Mouse (Mus musculus) cerebellum, postnatal 36 days (tissue): ENCODE measurements around the gene Supt20.
"Not testable (repeated sequence)": the region's sequence is repeated elsewhere in the genome, so short reads cannot be mapped to it uniquely, and the experiment has no call there.

Experiments
- DNase-seq, 2 experiments: peaks; one replicate each; pipeline ENCODE4 v3.0.0; 2021 to 2022; ENCODE audit warnings: mixed read lengths in 2 of 2

The Supt20 gene

DNA sequence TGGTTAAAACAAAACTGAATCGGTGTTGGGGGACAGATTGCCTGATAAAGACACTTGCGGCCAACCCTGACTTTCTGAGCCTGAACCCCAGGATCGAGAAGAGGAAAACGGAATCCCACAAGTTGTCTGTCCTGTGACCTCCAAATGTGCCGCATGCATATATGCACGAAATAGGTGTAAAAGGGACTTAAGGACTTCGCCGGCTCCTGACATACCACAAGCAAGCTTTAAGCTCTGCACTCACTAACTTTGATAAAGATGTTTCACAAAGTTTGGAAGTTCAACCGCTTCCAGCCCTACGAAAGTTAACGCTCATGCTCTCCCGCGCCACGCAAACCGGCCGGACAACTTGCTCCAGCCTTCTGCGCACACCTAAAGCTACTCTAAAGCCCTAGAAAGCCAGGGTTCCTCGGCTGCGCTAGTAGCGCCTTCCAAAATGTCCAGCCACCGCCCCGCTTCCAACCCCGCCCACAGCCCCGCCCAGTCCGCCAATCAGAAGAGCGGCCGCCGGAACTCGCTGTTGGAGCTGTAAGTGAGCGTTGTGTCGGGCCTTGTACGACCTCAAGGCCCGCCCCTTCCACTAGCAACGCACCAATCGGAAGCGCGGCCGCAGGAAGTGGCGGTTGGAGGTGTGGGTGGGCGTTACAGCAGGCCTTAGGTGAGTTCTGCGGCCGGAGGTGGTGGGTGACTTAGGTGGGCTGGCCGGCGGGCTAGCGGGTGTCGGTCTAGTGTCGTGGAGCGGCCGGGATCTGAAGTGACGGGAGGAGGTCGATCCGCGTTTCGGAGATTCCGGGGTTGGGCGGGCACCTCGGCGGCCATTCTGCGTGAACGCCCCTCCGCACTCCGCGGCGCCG lies at the start of gene Supt20:
Gene Supt20, plus strand, starts transcription at position 606 of the 854 bp plus-strand sequence.
- DNase-seq: peak; percentile 89 to 92

DNA sequence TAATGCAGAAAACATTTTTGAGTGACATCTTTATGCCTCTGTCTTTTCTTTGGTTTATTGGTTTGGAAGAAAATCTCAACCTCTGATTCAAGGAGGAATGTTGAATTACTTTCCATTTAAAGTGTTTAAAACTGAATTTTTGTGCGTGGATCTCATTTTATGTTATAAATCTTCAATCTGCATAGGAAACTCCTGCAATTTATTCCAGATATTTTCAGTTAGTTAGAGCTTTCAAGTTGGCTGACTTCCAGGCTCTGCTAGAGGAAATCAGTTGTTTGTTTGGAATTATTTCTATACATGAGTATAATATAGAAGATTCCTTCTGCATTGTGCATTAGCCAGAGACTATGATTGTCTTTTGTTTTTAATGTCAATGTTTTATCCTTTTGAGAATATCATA lies 49.8 kb upstream of the Supt20 start:
- no peak for DNase-seq

DNA sequence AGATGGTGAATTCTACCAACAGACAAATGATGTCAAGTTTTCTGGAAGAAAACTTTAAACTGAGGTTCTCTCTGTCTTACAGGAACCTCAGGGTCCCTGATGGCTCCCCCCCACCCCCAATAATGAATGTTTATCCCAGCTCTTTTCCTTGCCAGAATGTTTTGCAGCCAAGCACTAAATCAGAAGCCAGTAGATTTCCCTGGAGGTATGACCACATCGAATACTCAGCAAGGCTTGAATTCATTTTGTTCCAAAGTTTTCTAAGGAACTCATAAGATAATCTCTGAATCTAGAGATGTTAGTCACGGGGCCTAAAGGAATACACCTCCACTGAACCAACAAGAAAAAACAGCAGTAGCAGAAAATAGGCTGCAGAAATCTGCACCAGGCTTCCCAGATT lies 45.0 kb upstream of the Supt20 start:
- no peak for DNase-seq

DNA sequence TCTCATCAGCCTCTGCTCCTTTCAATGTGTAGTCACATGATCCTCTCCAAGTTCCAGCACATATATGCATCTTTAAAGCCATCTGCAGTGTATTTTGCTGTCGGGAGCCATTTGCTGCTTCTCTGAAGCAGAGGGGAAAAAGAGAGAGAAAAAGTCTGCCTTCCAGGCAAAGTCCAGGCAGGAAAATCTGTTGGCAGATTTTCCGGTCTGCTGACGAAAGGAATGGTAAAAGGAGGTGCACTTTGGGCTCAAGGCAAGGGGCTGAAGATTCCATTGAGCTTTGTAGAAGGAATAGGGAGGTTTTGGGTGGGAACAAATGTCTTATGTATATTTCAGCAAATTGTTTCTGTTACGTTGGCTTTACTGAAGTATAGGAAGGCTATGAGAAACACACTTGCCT lies 41.0 kb upstream of the Supt20 start:
- DNase-seq: no peak

DNA sequence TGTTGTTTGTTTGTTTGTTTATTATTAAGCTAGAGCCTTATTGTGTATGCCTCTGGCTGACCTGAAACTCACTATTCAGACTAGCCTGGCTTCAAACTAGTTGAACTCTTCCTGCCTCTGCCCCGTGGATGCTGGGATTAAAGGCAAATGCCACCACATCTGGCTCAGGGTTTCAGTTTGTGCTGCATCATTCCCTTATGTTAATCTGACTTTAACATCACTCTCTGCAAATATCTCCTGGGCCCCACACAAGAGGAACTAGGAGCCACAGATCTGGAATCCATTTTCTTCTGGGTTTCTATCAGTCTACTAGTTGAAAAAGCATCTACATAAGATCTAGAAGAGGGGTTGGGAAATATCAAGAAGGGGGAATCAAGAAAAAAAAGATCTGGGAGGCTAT lies 38.4 kb upstream of the Supt20 start:
- no peak for DNase-seq

DNA sequence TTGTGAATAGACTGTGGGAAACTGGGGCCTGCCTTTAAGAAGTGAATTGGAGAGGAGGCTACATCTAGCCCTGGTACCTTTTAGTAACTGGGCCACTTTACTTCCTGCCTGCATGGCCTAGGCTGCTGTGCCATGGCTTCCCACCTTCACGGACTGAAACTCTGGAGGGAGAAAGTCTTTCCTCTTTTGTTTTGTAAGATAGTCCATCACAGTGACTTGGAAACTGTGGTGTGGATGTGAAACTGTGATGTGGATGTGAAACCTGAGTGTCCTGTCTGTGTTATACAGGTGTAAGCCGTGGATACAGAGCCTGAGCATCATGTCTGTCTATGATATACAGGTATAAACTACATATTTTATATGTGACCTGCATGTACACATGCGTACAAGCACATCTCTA lies 35.5 kb upstream of the Supt20 start:
- no peak for DNase-seq

DNA sequence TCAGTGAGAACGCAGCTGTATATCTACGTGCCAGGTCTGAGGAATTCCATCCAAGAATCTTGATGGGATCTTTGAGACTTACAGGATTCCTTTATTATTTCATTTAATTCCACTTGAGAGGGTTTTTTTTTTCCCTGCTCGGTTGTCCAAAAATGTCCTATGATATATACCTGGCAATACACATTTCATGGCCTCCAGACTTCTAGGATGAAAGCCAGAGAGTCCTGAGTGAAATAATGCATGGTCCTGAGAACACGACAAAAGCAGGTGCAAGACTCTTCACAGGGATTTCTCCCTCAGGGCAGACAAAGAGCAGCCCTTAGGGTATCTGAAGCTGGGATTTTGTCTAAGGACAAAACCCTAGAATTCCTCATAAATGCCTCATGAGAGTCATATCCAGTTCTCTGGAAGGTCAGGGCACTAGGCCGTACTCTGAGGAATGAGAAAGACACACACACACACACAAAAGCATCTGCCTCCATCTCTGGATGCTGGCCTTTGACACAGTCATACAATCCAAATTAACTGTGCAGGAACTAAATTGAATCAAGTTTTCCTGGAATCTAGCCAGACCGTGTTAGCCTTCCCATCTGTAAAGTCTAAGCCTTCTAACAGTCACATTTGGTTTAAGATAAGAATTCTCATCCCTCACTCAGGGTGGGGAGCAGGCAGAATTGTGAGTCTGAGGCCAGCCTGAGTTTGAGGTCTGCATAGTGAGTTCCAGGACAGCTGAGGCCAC lies 34.5 kb upstream of the Supt20 start:
- DNase-seq: no peak

DNA sequence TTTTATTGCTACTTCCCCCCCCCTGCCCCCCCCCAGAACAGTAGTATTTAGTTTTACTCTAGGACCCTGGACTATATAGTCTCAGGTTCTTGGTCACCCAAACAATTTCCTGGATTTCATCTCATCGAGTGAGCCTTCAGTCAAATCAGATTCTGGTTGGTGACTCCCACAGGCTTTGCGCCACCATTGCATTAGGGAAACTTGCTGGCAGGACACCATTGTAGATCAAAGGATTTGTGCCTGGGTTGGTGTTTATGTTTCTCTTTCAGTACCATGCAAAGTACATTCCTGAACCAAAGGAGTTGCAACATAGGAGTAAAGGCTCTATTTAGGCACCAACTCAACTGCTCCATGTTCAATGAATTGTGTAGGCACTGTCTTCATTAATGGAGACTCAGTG lies 32.9 kb upstream of the Supt20 start:
- no peak for DNase-seq

DNA sequence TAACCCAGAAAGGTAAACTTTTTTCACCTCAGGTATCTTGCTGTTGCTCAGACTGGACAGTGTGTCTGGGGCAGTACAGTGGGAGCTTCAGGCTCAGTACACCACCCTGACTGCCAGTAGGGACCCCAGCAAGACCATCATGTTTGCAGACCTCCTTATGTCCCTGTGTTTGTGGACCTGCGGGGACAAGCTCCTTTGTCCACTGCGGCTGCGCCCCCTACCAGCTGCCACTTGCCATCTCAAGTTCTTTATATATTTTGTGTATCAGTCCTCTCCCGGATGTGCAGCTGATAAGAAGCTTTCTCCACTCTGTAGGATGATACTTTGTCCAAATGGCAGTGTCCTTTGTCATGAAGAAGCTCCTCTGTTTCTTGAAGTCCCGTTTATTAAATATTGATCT lies 30.2 kb upstream of the Supt20 start:
- DNase-seq: no peak

DNA sequence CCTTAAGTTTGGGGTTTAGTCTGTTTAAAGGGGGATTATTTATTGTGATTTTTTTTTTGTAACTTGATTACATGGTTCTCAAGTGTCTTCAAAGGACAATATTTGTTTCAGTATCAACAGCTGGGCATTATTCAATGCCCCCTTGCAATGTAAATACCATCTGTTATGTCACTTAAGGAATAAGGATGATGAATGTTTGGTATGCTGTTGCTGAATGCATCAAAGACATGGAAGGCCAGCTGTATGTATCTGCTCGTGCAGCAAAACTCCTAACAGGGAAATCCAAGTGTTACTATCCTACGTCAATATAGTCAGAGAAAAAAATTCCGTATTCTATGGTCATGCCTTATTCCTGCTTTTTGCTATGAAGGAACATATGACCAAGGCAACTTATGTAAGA lies 24.5 kb upstream of the Supt20 start:
- DNase-seq: no peak

DNA sequence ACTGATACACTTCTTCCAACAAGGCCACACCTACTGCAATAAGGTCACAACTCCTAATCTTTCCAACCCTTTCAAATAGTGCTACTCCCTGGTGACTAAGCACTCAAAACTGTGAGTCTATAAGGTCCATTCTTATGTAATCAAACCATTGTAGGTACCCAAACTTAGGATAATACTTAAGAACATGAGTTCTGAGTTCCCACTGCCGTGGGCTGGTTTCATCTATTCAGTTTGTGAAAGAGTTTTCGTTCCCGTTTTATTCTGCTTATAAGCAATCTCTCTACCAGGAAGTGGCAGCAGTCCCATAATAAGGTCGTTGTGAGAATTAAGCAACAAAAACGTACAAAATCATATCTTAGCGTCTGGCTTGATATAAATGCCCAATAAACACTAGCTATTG lies 23.9 kb upstream of the Supt20 start:
- no peak for DNase-seq

DNA sequence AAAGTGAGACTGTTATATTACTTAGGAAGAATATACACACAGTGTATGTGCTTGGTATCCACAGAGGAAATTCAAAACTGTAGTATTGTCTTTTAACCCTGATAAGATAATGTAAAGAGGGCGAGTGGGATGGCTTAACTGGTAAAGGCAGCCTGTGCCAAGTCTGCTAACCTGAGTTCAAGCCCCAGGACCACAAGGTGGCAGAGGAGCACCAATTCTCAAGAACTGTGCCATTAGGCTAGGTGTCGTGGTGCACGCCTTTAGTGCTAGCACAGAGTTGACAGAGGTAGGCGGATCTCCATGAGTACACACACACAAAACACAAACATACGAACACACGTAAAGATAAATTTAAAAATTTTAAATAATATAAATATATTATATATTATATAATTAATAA lies 23.0 kb upstream of the Supt20 start:
- DNase-seq: no peak

DNA sequence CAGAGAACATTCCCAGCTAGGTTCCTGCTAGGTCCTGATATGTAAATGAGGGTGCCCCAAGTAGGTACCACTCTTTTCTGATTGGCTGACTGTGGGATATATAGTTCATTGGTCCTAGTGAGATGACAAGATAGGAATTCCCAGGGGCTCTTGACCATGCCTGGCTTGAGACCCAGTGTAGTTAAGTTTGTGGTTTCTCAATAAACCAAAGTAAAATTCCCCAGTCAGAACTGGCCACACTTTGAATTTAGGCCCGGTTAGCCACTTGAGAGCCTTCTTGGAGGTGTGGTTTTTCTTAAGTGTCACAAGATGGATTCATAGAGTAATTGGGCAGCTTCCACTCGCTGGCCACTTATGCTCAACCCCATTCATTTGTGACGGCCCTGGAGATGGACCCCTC lies 20.5 kb upstream of the Supt20 start:
- no peak for DNase-seq

DNA sequence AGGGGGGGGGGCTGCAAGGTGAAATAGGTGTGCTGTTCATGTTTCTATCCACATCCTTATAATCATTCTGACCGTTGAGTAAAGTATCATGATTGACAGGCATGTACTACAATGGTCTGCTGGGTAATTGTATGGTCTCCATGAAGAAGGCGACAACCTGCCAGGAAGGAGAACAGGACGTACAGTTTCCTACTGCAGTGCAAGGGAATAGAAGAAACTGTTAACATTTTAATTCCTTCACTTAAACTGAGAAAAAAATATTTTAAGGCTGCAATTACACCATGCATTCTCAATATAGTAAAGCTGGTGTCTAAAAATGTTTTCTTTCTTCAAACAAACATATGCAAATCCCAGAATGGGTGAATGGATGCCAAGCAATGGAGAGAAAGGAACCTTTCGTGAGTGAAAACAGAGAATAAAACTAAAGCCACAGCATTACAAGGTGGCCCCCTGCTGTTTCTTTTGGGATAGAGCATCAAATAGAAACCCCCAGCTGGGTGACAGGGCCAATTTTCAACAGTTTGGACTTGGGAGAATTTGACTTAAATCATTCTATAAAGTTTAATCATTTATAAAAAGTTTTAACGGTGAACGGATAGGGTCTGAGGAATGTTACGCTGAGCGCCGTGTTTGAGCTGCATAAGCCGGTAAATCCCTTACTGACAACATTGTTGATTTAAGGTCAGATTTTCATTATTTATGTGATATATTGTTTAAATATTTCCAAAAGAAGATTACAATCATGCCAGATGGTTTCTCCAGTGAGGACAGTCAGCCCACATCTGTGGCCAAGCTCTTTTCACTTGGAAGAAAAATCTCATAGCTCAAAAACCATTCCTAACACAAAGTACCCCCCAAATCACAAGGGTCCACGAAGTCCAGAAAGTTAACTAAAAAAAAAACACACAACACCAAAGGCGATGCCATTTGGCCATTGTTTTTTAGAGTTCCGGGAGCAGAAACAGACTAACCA lies 19.8 kb upstream of the Supt20 start:
- DNase-seq: no peak

DNA sequence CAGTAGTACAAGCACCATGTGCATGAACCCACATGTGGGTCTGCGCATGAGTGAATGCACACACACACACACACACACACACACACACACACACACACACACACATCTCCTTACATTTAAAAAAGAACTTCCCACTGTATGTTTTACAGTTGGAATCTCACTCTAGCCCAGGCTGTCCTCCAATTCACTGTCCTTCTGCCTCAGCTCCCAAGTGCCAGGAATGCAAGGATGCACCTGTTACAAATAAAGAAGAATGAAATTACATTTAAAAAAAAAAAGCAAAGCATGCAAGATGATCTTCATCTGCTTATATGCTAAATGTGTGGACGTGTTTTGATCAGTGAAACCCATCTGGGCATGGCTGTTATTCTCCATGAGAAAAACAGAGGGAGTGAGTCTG lies 15.8 kb upstream of the Supt20 start:
- no peak for DNase-seq

DNA sequence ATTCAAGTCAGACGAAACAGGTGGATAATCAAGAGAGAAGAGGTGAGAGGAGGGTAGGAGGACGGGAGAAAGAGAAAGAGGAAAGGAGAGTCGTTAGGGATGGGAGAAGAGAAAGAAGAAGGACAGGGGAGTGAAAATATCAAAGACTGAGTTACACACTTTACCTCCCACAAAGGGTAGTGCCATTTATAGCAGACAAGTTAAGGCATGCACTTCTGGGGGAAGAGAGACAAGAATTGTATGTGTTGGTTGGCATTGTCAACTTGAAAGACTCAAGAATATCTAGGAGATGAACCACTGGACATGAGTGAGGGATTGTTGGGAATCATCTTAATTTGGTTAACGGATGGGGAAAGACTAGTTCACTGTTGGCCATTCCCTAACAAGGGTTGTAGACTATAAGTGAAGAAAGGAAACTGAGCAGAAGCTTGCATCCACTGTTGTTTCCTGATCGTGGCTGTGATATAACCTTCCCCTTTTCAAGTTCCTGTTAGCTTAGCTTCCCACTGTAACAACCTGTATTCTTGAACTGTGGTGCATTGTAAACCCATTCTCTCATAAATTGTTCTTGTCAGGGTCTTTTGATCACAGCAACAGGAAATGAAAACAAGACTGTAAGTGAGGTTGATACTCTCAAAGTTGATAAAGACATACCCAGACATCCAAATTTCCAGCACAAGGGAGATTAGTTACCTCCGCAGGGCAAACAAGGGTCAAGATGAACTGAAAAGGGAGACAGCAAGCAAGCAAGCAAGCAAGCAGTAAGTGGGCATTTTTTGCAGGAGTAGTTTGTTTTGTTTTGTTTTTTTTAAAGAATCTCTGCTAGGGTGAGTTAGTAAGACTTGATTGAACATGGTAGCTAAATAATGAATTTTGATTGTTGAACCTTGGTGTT lies 11.1 kb upstream of the Supt20 start:
- no peak for DNase-seq

DNA sequence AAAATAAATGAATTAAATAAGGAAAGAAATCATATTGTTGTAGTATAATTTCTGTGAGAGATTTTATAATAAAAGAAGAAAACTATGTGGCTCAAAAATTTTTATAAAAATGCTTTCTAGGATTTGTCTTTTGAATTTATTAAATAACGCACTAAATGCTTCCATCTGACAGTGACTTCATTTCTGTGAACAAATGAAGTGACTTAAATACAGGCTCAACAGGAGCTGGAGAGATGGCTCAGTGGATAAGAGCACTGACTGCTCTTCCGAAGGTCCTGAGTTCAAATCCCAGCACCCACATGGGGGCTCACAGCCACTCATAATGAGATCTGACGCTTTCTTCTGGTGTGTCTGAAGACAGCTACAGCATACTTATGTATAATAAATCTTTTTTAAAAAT lies 7.4 kb upstream of the Supt20 start:
- DNase-seq: no peak

DNA sequence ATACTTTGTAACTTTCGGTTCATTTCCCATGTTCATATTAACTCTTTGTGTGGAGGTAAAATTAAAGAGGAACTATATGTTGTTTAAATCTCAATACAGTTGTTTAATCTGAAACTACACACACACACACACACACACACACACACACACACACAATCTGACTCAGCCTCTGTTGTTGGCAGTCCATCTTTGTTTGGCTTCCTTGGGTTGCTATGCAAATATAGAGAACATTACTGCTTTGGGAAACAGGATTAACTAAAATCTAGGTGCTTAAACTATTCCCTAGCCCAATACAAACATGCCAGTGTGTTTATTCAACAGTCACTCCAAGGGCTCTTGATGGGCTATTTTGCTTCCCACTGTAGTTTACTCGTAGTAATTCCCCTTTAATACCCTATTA lies 5.4 kb upstream of the Supt20 start:
- DNase-seq: no peak

DNA sequence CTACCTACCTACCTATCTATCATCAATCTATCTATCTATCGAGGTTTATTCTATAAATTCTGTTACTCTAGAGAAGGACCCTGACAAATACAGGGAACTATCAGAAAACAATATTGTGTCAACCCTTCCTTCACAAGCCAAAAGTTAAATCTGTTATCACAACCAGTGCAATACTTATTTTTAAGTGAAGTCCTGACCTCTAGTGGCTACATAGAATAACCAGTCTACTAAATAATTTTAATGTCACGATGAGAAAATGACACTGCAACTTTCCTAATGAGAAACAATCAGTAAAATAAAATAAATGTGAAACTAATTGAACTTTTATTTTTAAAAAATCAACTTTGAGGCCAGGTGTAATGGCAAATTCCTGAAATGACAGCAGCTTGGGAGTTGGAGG lies 3.5 kb upstream of the Supt20 start:
- DNase-seq: no peak

DNA sequence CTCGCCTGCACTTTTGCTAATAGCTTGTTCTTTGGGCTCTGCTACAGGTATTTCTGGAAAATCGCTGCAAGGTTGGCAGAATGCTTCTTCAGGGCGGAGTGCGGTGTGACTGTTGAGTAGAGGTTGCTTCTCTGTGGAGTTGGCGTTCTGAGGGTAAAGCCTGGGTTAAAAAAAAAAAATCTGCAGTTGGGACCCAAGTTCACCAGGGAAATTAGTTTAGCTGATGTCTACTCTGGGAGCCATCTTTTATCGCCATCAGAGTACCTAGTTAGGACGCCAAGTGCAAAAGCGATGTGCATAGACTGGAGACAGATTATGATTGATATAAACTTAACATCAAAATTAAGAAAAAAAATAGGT lies 429 bp downstream of the Supt20 start:
- no peak for DNase-seq

DNA sequence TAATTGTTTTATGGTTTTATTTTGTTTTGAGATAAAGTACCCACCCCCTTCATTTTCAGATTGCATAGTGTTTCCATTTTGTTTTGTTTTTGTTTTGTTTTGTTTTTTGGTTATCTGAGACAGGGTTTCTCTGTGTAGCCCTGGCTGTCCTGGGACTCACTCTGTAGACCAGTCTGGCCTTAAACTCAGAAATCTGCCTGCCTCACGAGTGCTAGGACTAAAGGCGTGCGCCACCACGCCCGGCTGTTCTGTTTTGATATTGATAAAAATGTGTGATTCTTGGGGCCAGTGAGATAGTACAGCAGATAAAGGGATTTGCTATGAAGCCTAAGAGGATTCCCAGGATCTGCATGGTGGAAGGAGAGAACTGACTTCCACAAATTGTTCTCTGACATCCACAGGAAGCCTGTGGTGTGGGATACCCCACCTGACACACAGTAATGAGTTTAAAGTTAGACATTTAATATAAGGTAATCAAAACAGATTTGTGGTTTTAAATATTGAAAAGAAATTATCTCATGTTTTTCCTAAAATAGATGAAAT lies 7.2 kb downstream of the Supt20 start:
- DNase-seq: no peak

DNA sequence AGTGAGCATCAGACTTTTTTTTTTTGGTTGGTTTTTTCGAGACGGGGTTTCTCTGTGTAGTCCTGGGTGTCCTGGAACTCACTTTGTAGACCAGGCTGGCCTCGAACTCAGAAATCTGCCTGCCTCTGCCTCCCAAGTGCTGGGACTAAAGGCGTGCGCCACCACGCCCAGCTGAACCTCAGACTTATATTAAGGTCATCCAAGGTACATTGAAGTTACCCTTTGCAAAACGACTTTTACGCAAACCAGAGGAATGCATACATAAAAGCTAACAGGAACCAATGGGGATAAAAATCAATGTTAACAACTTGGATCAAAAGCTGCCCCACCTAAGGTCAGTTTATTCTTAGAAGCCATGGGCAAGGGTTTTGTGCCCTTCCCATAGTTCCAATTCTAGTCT lies 11.5 kb downstream of the Supt20 start:
- DNase-seq: not testable (repeated sequence)
